Mouse (Mus musculus) thymus, adult 2 months (tissue): ENCODE measurements at regions not wholly inside any gene's neighbourhood (a gene's known extent, or its start where the extent isn't known, plus 50 kb on each side); places are given as distances from the start of the nearest gene placed in this dataset.

Experiments
- CTCF ChIP-seq: fragments of 200-500 bp; IDR thresholded peaks from 2 replicates; pipeline ENCODE4 v1.5.1; 2012; ENCODE audit warnings: mild to moderate bottlenecking, control low read depth, low read length, moderate library complexity, borderline replicate concordance; ENCODE audit not compliant: control insufficient read depth, poor library complexity, insufficient read depth; ENCODE audit errors: extremely low read depth
- POLR2A ChIP-seq: fragments of 200-500 bp; IDR thresholded peaks from 2 replicates; pipeline ENCODE4 v1.6.1; 2012; ENCODE audit warnings: mild to moderate bottlenecking, low read length, control low read depth, moderate library complexity; ENCODE audit not compliant: control insufficient read depth, poor library complexity, insufficient read depth; ENCODE audit errors: extremely low read depth

GRCm38 (mm10) chr8:34533421-34533820 lies 421.9 kb upstream of the Gm10131 start:
- TF ChIP-seq POLR2A (no peak), CTCF (no peak)
